Mouse (Mus musculus) gastrocnemius, postnatal 4 days (tissue): ENCODE data around the gene Gorasp1. TPM values are rescaled to one million over a fixed set of nuclear protein-coding genes. Genes with fewer than 3 reads are reported as not detected.

ENCODE experiments used
- DNase-seq, 2 experiments: peaks; one replicate each; pipeline ENCODE4 v3.0.0; 2021 to 2022; ENCODE audit warnings: low spot score in 2 of 2, mixed read lengths in 2 of 2
- total RNA-seq, 2 experiments: library from RNA; stranded (reverse); gene quantifications; 2 replicates each; pipeline ENCODE4 v1.2.3; 2021

Gene Gorasp1
- total RNA-seq, 2 experiments from 2014 or later = 18.8 to 25.2 TPM

DNA sequence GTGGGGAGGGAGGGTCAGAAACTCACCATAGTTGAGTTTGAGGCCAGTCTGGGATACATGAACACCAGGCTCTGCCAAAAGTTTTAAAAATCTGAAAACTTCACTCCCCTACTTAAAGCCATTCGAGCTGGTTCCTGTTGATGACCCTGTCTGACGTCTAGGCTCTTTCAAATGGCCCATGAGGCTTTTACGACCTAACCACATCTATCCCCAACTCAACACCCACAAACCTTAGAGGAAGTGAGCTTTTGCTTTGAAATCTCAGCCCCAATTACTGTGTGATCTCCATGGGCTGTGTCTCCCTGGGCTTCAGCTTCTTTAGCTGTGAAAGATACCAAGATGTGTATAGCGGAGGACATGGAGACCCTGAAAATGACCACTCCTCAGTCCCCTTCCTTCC, 1.1 kb upstream of the Gorasp1 start:
- no peak for DNase-seq

DNA sequence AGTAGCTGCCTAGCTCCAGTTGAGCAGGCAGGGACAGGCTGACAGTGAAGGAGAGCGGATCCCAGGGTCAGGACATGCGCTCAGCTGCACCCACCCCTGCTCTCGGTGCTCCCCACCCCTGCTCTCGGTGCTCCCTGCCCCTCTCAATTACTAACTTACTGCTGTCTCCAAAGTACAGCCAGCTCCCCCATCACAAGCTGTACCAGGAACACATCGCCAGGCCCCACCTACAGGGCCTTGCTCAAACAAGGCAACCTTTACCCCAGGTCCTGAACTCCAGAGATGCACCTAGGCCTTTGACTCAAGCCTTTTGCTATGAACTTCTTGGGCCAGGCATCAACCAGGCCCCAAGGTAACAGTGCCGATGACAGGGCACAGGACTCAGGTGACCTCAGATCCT, 3.7 kb downstream of the Gorasp1 start:
- DNase-seq = no peak

DNA sequence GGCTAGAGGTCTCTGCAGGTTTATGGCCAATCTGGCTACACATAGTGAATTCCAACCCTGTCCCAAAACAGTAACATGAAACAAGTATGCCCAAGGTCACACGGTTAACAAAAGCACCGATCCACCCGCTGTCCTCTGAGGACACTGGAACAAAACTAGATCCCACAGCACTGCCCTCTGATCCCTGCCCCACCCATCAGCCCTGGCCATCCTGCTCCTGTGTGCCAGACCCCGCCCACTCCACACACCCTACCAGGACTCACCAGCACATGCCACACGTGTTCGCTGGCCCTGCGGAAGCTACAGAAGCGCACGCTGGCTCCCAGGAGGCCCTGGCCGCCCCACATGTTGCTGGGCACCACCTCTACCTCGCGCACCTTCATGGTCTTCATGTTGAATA, 5.0 kb downstream of the Gorasp1 start:
- no peak for DNase-seq

DNA sequence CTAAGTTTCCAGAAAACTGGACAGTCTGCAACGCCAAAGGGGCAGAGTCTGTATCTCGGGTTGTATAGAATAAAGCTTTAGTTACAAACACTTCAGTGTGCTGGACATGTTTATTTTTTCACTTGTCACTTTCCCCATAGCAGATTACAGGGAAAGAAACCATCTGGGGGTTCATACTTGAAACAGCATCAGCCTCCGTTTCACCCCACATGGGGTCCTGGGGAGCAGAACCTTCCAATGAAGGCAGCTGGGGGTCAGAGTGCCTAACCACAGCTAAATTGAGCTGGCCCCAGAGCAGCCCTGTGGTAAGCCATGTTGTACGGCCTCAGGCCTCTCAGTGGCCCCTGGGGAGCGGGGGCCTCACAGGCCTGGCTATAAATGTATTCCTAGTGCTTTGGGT, 10.9 kb downstream of the Gorasp1 start:
- DNase-seq = no peak

DNA sequence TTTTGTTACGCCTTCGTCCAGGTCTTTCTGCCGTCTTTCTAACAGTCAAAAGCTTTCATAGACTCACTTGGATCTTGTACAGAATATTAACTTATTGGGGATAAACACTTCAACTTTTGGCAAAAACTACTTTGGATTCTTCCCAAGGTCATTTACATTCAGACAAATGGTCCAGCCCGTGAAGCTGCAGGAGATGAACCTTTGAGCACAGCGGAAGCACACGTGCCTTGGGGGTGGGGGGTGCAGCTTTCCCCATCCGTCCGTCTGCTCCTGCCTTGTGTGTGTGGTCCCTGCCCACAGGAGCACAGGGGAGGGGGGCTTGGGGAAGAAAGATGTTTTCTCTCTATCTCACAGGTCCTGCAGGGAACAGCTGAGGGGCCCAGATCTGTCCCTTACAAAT, 11.6 kb downstream of the Gorasp1 start:
- no peak for DNase-seq

DNA sequence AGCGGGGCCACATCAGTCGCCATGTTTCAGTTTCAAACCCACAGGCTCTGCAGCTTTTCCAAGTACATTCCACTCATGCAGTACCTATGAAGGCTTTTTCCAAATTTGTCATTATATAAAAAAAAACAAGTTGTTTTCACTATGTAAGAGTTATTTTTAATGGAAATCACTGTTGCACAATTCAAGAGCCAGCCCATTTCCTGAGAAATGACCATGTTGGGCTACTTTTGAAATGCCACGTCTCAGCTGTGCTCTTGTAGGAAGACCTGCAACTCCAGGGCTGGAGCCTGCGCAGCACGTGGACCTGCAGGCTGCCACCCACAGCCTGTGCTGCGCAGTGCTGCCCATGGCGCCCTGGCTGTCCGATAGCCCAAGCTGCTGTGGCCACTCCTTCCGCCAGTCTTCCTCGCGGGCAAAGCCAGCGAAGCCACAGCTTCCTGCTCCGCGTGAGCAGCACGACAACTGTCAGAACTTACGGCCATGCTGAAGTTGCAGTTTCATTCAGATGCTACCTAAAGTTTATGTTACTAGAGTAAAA, 12.2 kb downstream of the Gorasp1 start:
- no peak for DNase-seq

DNA sequence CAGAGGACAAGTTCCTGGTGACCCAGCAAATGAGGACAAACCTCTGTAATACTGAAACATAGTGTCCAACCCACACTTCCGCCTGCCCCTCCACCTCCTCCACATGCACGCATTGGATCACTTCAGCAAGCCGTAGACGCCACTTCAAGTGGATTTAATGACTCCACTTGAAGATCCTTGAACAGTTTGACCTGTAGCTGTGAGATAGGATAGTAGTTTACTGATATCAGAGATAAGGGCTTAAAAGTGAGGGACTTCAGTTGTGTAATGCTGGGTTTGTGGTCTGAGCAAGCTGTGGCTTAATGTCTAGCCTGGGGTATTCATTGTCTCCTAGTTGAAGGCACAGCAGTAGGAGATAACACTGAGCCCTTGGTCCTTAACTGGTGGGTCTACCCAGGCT, 13.9 kb downstream of the Gorasp1 start:
- DNase-seq = no peak

DNA sequence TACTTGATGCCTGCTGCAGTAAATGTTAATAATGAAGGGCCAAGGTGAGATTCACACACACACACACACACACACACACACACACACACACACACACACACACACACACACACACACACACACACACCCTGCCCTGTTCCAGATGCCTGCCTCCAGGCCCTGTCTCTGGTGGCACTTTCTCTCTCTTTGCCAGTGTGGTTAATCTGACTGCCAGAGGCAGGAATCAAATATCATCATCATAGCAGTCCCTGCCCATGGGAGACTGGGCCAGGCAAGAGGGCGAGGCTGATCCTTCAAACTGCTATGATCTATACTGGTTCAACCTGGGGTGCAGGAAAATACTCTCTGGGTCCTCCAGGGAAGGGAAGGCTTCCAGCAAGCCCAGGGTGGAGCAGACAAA, 17.5 kb downstream of the Gorasp1 start:
- DNase-seq = no peak

DNA sequence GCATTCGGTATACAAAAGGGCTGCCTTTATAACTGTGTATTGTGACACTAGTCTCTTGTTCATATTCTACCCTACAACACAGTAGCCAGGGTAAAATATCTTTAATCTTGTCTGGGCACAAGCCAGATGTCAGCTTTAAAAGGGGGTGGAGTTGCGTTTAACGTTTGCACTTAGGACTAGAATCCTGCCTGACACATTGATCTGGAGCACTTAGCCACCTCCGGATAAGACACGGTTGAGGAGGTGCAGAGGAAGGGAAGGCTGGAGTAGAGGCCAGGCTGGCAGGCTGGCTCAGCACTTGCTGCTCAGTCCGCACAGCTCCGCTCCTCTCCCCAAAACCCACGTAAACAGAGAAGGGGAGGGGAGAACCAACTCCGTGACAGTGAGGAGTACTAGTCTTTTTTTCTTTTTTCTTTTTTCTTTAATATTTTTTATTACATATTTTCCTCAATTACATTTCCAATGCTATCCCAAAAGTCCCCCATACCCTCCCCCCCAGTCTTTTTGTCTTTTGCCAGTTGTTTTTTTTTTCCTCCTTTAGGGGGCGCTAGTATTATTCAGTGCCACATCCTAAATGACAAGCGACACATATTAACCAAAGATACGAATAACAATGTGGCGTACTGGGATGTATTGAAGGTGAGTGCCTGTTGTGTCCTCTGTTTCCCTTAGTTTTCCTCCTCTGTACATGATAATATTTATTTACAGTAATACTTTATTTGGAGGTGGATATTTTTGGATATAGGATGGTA, 24.1 kb downstream of the Gorasp1 start:
- DNase-seq = no peak

DNA sequence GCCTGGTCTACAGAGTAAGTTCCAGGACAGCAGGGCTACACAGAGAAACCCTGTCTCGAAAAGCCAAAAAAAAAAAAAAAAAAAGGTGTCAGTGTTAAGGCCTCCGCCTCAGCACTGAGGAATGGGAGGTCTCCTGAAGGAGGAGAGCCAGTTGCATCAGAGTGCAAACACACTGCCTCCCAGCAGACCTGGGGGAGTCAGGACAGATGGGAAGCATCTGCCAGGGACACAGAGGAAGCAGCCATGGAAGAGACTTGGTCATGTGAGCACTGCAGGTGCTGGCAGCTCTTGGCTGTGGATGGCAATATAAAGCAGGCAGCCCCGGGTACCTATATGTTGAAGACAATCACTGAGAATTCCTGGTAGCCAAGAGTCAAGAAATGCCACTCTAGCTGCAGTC, 27.4 kb downstream of the Gorasp1 start:
- DNase-seq = no peak

DNA sequence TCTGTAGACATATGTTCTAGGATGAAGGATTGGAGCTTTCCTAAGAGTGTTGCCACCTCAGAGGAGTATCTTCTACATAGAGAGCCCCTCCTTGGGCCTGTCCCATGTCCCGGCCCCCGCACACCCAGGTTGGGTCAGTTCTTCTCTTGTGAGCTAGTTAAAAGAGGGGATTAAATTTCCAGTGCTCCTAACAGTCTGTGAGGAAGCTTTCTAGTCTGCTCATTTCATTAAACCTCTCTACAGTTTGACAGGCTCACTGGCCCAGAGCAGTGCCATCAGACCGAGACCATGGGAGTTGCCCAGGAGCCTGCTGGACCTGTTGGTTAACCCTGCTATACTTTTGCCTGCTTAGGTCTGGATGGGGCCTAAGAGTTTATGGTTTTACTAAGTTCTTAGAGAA, 28.7 kb downstream of the Gorasp1 start:
- DNase-seq = no peak

DNA sequence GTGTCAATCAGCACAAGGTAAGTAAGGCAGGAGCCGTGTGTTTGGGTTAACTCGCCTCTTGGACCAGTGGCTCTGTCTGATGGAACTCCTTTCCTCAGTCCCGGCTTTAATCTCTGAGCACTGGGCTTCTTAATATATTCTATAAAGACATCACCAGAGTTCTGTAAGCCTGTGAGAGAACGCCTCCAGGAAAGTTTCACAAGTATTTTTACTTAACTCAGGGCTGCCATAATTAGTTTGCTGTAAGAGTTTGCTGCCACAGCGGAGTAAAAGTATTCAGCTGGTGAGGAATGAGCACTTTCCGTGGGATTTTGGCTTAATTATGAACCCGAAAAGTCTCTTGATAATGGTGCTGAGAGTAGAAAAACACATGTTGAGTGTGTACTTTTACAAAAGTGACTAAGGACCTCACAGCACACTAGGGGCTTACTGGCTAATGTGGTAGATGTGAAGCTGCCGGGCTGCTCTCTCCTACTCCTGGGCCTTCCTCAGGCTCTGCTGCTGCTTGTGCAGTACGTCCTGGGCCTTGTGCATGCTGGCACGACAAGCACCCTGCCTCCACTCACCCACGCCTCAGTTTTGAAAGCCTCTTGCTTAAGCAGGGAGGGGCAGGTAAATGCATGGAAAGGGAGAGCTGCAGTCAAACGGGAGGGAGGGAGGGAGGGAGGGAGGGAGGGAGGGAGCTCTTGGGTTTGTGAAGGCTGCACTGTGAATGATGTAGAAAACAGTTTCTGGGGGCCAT, 34.8 kb downstream of the Gorasp1 start:
- no peak for DNase-seq

DNA sequence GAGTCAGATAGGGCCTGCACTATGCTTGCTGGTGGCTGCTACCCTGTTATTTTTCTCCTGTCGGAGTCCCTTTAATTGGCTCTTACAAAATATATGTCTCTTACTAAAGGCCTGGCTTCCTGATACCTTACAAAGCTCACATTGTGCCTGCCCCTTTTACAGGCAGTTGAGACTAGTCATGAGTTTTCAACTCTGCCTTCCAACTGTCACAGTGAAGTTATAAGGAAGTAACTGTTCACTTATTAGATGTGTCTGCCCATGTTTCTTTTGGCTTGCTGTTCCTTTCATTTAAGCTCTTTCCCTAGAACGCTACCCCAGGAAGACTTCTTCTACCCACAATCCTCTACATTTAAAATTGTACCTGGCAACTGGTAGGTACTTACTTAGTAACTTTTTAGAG, 37.9 kb downstream of the Gorasp1 start:
- no peak for DNase-seq

DNA sequence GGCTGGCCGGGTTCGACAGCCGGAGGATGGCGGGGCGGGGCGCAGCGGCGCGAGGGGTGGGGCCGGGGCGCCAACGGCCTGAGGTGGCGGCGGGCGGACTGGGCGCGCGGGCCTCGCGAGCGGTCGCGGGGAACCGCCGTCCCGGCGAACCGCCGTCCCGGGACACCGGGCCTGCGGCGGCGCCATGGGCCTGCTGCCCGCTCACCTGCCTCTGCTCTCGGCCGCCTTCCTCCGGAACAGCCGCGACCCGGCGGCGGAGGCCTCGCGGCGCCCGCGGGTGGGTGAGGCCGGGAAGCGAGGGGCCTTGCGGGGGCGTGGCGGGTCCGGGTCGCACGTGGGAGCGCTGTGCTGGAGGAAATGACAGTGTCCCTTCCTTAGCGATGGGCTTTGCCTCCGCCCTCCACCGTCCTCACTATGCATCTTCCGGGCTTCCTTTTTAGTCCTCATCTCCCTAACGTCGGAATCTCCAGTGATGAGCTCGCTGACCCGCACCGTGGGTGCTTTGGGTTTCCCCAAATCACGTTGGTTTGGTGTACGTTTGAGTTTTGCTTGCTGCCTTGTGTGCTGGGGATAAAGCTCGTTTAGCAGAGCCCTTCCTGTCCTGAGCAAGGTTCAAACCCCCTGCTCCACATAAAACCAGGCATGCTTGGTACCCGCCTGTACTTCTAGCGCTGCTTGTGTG, 42.2 kb downstream of the Gorasp1 start:
- DNase-seq = peak; percentile 21 to 48

DNA sequence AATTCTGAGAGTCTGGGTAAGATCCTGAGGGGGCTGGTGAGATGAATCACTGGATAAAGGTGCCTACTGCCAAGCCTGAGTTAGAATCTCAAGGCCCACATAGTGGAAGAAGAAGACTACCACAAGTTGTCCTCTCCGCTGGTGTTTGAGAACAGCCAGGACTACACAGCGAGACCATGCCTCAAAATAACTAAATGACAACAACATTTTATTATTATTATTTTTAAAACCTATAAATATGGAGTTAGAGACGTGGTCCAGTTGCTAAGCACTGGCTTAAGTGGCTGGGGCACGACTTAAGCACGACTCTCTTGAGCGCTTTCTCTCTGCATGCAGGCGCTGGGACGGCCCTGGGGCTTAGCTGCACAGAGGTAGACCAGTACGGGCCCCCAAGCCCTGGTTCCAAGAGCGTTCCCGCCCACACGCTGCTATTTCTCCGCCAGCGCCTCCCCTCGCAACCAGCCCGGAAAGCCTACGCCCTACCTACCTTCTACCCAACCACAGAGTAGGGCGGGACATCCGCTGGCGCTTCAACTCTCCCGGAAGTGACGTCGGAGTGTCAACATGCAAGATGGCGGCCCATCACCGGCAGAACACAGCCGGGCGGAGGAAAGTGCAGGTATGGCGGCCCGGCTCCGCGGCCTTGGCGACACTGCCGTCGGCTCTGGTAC, 42.9 kb downstream of the Gorasp1 start, which contains the start of gene Wdr48:
Wdr48 (plus strand) TSS at position 540 of the 671 bp plus-strand sequence.
- DNase-seq = peak; percentile 88 to 97

DNA sequence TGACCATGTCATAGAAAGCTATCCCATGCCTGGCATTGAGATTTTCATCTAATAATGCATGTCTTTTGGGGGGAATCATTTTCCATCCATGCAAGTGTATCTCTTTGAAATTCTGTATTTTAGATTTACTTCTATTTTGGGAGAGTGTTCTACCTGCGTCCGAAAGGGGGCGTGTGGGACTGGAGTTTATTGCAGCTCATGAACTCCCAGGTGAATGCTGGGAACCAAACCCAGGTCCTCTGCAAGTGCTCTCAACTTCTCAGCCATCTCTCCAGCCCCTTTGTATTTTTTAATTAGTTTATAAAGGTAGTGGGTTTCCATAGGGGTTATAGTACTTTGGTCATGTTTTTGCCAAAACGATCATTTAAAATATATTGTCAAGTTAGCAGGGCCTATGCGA, 43.5 kb downstream of the Gorasp1 start:
- DNase-seq = no peak

DNA sequence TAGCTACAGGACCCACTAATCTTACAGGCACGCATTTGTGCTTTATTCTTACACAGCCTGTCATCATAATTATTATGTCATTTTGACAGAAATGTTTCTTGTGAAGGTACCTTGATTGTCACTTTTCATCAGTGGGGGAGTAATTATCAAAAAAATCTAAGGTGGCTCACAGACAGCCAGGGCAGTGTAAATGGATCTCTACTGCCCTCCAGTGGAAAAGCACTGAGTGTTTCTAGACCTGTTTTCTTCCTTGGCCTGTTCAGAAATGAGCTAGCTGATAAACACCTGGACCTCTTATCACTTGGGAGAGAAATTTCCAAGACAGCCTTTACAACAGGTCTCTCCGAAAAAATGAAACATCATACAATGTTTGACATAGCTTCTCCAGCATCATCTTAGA, 46.7 kb downstream of the Gorasp1 start:
- no peak for DNase-seq

DNA sequence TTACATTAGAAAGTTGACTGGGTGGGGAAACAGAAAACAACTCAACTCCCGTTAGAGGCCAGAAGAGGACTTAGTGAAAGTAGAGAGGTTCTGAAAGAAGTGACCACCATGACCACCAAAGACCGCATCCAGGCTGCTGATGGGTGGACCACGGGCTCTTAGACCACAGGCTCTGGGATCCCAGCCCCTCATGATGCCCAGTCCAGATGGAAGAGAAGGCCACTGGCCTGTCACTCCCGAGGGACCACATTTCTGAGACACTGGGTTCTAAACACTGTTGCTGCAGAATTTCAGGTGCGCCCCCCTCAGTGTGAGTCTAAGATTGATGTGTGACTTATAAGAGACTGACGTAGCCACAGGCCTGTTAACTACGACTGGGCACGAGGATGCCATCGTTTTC, 47.9 kb downstream of the Gorasp1 start:
- DNase-seq = no peak

DNA sequence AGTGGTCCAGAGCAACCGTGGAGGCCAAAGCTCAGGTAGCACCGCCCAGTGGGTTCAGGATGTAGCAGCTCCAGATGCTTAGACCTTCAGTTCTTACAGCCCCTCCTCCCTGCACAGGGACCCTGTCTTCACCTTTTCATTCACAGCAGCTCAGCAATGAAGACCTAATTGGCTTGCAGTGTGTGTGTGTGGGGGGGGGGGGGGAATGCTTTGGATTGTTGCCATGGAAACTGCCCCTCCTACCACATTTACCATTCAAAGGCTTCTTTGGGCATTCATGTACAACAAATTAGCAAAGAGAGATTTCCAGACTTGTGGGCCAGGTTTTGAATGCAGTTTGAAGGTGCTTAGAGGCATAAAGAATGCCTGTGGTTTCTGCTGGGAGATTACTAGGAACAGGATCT, 48.5 kb downstream of the Gorasp1 start:
- no peak for DNase-seq

DNA sequence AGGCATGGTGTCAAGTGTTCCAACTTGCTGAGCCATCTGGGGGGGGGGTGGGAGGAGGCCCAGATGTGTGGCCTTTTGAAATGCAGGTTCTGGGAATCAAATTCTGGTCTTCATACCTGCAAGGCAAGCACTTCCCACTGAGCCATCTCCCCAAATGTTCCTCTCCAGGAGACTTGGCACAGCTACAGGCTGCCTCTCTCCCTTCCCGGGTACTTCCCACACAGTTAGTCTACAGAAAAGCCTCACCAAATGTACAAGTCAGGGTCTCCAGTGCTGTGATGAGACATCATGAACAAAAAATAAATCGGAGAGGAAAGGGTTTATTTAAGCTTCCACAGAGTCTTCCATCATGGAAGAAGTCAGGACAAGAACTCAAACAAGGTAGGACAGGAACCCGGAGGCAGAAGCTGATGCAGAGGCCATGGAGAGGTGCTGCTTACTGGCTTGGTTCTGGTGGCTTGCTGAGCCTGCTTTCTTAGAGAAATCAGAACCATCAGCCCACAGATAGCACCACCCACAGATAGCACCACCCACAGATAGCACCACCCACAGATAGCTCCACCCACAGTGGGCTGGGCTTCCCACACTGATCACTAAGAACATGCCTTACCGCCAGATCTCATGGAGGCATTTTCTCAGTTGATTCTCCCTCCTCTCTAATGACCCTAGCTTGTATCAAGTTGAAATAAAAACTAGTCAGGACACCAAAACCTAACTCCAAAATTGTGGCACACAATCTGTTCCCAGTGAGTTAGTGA, 50.0 kb downstream of the Gorasp1 start:
- no peak for DNase-seq
